Mouse (Mus musculus) hindbrain, embryonic 11.5 days (tissue): ENCODE measurements at regions not wholly inside any gene's neighbourhood (a gene's known extent, or its start where the extent isn't known, plus 50 kb on each side); places are given as distances from the start of the nearest gene placed in this dataset.

Experiments used
- ATAC-seq: fragments of 200-750 bp; cut with Nextera tagmentation; 2 replicates; pipeline ENCODE4 v1.8.0; 2017; ENCODE audit warnings: mild to moderate bottlenecking, moderate TSS enrichment, moderate library complexity; ENCODE audit not compliant: low FRiP score
- DNase-seq: peaks from one replicate; pipeline ENCODE4 v3.0.0-alpha.2; 2015; ENCODE audit warnings: low spot score
- H3K27ac ChIP-seq: fragments of 300-500 bp; sonication (generic); 2 replicates; pipeline ENCODE4 v1.5.1; 2014; ENCODE audit warnings: mild to moderate bottlenecking, low read depth, low read length
- H3K27me3 ChIP-seq: fragments of 300-500 bp; sonication (generic); 2 replicates; pipeline ENCODE4 v1.6.1; 2014; ENCODE audit warnings: mild to moderate bottlenecking, low read length, moderate library complexity, mixed read lengths; ENCODE audit not compliant: control insufficient read depth, insufficient read depth
- H3K36me3 ChIP-seq: fragments of 300-500 bp; sonication (generic); 2 replicates; pipeline ENCODE4 v1.6.1; 2014; ENCODE audit warnings: mild to moderate bottlenecking, low read length, moderate library complexity, mixed read lengths; ENCODE audit not compliant: control insufficient read depth, insufficient read depth
- H3K4me1 ChIP-seq: fragments of 300-500 bp; sonication (generic); replicated peaks from 2 replicates; pipeline ENCODE4 v1.6.1; 2014; ENCODE audit warnings: low read length, mixed read lengths; ENCODE audit not compliant: control insufficient read depth, insufficient read depth
- H3K4me2 ChIP-seq: fragments of 300-500 bp; sonication (generic); replicated peaks from 2 replicates; pipeline ENCODE4 v1.6.1; 2014; ENCODE audit warnings: mild to moderate bottlenecking, low read depth, low read length
- H3K4me3 ChIP-seq: fragments of 300-500 bp; sonication (generic); 2 replicates; pipeline ENCODE4 v1.5.1; 2014; ENCODE audit warnings: low read depth, low read length
- H3K9ac ChIP-seq: fragments of 300-500 bp; sonication (generic); 2 replicates; pipeline ENCODE4 v1.6.1; 2014; ENCODE audit warnings: low read depth, low read length
- H3K9me3 ChIP-seq: fragments of 300-500 bp; sonication (generic); 2 replicates; pipeline ENCODE4 v1.6.1; 2016; ENCODE audit warnings: low read length; ENCODE audit not compliant: control insufficient read depth
- WGBS: fragments of 180-500 bp; shearing (Covaris S2); extraction: QIAGEN DNeasy Blood & Tissue Kit; methylation state at CpG from one replicate; pipeline ENCODE4 v1.1.7; 2014; 5-methylcytosine and 5-hydroxymethylcytosine counted together

DNA sequence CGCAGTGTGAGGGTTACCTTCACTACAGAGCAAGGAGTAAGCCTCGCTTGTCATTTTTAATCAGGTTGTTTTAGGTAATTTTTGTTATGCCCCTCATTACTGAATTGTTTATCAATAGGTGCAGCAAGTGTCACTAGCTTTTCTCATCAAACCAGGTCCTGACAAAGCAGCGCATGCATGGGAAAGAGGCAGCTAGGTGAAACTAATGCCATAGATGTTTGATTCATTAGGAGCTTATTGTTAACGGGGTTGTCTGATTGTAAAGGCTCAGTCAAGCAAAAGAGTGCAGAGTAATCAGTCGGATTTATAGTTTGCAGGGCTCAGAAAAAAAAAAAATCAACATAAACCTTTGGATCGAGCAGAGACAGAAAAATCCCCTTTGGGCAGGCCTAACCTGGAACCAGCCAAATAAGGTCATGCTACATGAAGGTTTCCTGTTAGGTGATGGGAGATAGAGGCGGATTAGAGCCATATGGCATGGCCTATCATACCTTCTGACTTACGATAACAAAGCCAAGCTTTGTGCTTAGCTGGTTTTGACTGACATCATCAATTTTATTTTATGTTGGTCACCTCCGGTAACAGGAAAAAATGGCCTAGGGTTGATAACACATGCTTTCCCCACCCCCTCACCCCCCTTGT, 52.4 kb upstream of the Zeb2 start:
- H3K27ac ChIP-seq, result no peak overlapping the region

DNA sequence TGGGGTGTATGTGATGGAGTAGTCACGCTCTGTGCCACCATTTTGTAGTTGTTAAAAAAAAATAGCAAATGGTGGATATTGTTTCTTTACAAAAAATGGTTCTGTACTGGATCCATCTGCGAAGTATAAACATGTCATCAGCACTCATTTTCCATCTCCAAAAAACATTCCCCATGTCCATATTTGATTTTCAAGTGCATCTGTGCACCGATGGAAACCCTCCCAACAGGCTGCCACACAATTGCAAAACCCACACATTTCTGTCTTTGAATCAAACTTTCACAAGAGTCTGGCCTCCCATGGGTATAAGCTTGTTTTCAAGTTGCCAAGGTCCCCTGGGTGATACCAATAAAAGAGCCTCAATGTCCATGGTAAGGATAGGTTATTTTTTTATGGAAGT, 51.4 kb upstream of the Zeb2 start:
- DNase-seq, result no peak
- no peaks in the 10 kb centered on the region for H3K27me3 ChIP-seq
- no peaks in the 10 kb centered on the region; the same call in 1 of the 2 replicates for H3K4me1 ChIP-seq
- no peak overlapping the region for H3K27ac ChIP-seq
- no peaks in the 10 kb centered on the region for H3K36me3 ChIP-seq
- no peak overlapping the region for H3K4me2 ChIP-seq
- H3K4me3 ChIP-seq, result no peak overlapping the region
- H3K9ac ChIP-seq, result no peak overlapping the region
- no peak for ATAC-seq
- no peaks in the 10 kb centered on the region for H3K9me3 ChIP-seq
- 95% methylated on average over 3 of the region's 3 CpGs for WGBS

More for the DNA sequence above, 52.4 kb upstream of the Zeb2 start:
- H3K9me3 ChIP-seq, result no peaks in the 10 kb centered on the region
- ATAC-seq (peak; percentile 45; the same call in 1 of the 2 replicates), DNase-seq (no peak)
- H3K4me2 ChIP-seq, result no peak overlapping the region
- no peak overlapping the region for H3K4me3 ChIP-seq
- 49% methylated on average over 9 of the region's 9 CpGs for WGBS
- H3K4me1 ChIP-seq, result no peaks in the 10 kb centered on the region; the same call in 1 of the 2 replicates
- H3K27me3 ChIP-seq, result no peaks in the 10 kb centered on the region
- no peak overlapping the region for H3K9ac ChIP-seq
- no peaks in the 10 kb centered on the region for H3K36me3 ChIP-seq
